Mouse (Mus musculus) liver, adult 2 months (tissue): ENCODE results near the gene Acsl5.

Experiments
- CTCF ChIP-seq: fragments of 200-500 bp; IDR thresholded peaks from 2 replicates; pipeline ENCODE4 v1.5.1; 2011; ENCODE audit warnings: low read depth, low read length, control low read depth
- POLR2A ChIP-seq: fragments of 200-500 bp; IDR thresholded peaks from 2 replicates; pipeline ENCODE4 v1.6.1; 2011; ENCODE audit warnings: low read length, control low read depth; ENCODE audit not compliant: insufficient read depth; ENCODE audit errors: extremely low read depth

GRCm38 (mm10) chr19:55292210-55292850 lies 40.6 kb downstream of the Acsl5 start:
- no peak for TF ChIP-seq CTCF
- TF ChIP-seq POLR2A, result no peak
